Mouse (Mus musculus): ENCODE results near the gene 9530068E07Rik. TPM values are rescaled to one million over a fixed set of nuclear protein-coding genes. Genes with fewer than 3 reads are reported as not detected.
A peak's percentile ranks its signal among the peaks of the same experiment; 100 is the strongest.

9530068E07Rik gene
- total RNA-seq, 1 experiment: 55.0 TPM

DNA sequence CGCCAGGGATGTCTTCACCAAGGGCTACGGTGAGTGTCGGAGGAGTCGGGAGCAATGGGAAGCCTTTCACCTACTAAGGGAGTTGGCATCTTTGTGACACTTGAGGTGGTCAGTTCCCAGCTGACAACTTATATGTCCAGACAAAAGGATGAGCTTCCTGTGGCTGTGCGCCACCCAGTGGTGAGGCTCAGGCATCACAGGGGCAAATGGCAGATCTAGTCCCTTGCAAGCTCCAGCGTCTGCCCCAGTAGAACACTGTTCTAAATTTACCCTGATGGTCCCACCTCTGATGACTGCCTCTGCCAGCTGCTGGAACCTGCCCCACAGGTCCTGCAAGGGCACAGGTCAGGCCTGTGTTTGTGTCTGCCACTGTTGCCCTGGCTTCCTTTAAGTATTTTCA, 21.9 kb upstream of the 9530068E07Rik start:
- peaks cover 26% of the 10 kb centered on the region for H3K36me3 ChIP-seq (ENCODE audit: control insufficient read depth, insufficient read depth, low read length, poor library complexity, severe bottlenecking)
- TF ChIP-seq MAFK (IDR thresholded peaks at IDR 0.05; ENCODE audit: insufficient read depth, low read depth, low read length) (no peak), ZNF384 (IDR thresholded peaks at IDR 0.05; ENCODE audit: low read depth, low read length) (no peak), ZC3H11A (IDR thresholded peaks at IDR 0.05; ENCODE audit: borderline replicate concordance, low read depth, low read length) (no peak), CHD2 (IDR thresholded peaks at IDR 0.05; ENCODE audit: low read depth, low read length) (no peak), HCFC1 (IDR thresholded peaks at IDR 0.05; ENCODE audit: borderline replicate concordance, insufficient read depth, low read length) (no peak)
- no peak overlapping the region for H3K27ac ChIP-seq (ENCODE audit: insufficient read depth, low read depth, low read length, poor library complexity, severe bottlenecking)
- no peak overlapping the region for H3K4me3 ChIP-seq (ENCODE audit: insufficient read depth in 1 of 2, low read depth in 1 of 2, low read length in 2 of 2, poor library complexity in 1 of 2, severe bottlenecking in 1 of 2)
- H3K4me1 ChIP-seq (ENCODE audit: control insufficient read depth in 2 of 2, insufficient read depth in 2 of 2, low read length in 2 of 2, poor library complexity in 1 of 2): peaks cover 14 to 20% of the 10 kb centered on the region in 2 experiments
- no peaks in the 10 kb centered on the region for H3K9me3 ChIP-seq (ENCODE audit: control insufficient read depth, insufficient read depth, low read depth, low read length)
- in situ Hi-C loops (cut with MboI; ENCODE audit: low sequenced_read_pairs in 2 of 2, unreplicated experiment in 2 of 2): no loop called here
- H3K9ac ChIP-seq (ENCODE audit: insufficient read depth, low read depth, low read length, poor library complexity, severe bottlenecking): no peak overlapping the region
- DNase-seq (ENCODE audit: low read depth, low spot score): no peak

DNA sequence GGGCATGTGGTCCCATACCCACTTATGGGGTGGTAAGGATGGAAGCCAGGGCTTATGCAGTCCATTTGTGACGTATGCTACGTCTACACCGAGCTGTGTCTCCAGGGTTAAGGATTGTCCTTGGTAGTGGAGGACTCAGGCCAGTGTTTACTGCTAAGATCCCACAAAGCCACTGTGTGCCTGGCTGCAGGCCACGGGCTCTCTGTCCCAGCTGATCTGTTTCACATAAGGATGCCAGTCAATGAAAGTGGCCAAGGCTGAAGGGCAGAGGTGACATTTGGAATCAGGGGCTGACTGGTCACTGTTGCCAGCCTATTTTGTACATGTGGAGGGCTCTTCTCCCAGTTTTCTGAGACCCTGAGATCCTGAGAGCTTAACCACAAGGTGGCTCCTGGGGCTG, 18.6 kb upstream of the 9530068E07Rik start:
- in situ Hi-C loops (cut with MboI; ENCODE audit: low sequenced_read_pairs in 2 of 2, unreplicated experiment in 2 of 2): no loop called here
- no peaks in the 10 kb centered on the region for H3K9me3 ChIP-seq (ENCODE audit: control insufficient read depth, insufficient read depth, low read depth, low read length)
- TF ChIP-seq ZC3H11A (IDR thresholded peaks at IDR 0.05; ENCODE audit: borderline replicate concordance, low read depth, low read length): no peak
- H3K9ac ChIP-seq (ENCODE audit: insufficient read depth, low read depth, low read length, poor library complexity, severe bottlenecking): no peak overlapping the region
- peaks cover 2 to 5% of the 10 kb centered on the region in 2 experiments; a peak in 3 of 4 replicates for H3K4me1 ChIP-seq (ENCODE audit: control insufficient read depth in 2 of 2, insufficient read depth in 2 of 2, low read length in 2 of 2, poor library complexity in 1 of 2)
- DNase-seq (ENCODE audit: low read depth, low spot score): no peak
- H3K4me3 ChIP-seq (ENCODE audit: insufficient read depth in 1 of 2, low read depth in 1 of 2, low read length in 2 of 2, poor library complexity in 1 of 2, severe bottlenecking in 1 of 2): no peak overlapping the region
- no peak overlapping the region for H3K27ac ChIP-seq (ENCODE audit: insufficient read depth, low read depth, low read length, poor library complexity, severe bottlenecking)
- peaks cover 44% of the 10 kb centered on the region for H3K36me3 ChIP-seq (ENCODE audit: control insufficient read depth, insufficient read depth, low read length, poor library complexity, severe bottlenecking)

DNA sequence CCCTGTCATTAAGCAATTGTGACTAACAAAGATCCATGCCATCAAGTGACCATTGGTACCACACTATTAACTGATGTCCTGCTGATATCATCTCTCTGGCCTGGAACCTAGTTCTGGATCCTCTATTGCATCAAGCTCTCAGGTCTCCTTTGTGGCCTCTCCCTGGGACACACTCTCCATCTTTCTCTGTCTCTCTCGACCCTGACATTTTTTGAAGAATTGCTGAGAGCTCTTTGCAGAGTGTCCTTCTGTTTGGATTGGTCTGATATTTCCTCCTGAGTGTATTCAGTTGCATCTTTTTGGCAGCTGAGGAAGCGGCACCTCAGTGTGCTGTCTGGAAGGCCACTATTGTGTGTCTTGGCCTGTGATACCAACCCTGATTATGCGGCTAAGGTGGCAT, 17.0 kb upstream of the 9530068E07Rik start:
- Histone ChIP-seq H3K36me3 (ENCODE audit: control insufficient read depth, insufficient read depth, low read length, poor library complexity, severe bottlenecking) (peaks cover 52% of the 10 kb centered on the region), H3K4me3 (ENCODE audit: insufficient read depth in 1 of 2, low read depth in 1 of 2, low read length in 2 of 2, poor library complexity in 1 of 2, severe bottlenecking in 1 of 2) (no peak overlapping the region), H3K9ac (ENCODE audit: insufficient read depth, low read depth, low read length, poor library complexity, severe bottlenecking) (no peak overlapping the region), H3K4me1 (ENCODE audit: control insufficient read depth in 2 of 2, insufficient read depth in 2 of 2, low read length in 2 of 2, poor library complexity in 1 of 2) (no peaks in the 10 kb centered on the region; a peak in 1 of 4 replicates), H3K27ac (ENCODE audit: insufficient read depth, low read depth, low read length, poor library complexity, severe bottlenecking) (no peak overlapping the region), H3K9me3 (ENCODE audit: control insufficient read depth, insufficient read depth, low read depth, low read length) (no peaks in the 10 kb centered on the region)
- in situ Hi-C loops (cut with MboI; ENCODE audit: low sequenced_read_pairs in 2 of 2, unreplicated experiment in 2 of 2): no loop called here
- no peak for DNase-seq (ENCODE audit: low read depth, low spot score)
- TF ChIP-seq CHD2 (IDR thresholded peaks at IDR 0.05; ENCODE audit: low read depth, low read length) (no peak), HCFC1 (IDR thresholded peaks at IDR 0.05; ENCODE audit: borderline replicate concordance, insufficient read depth, low read length) (no peak), ZC3H11A (IDR thresholded peaks at IDR 0.05; ENCODE audit: borderline replicate concordance, low read depth, low read length) (no peak), MAFK (IDR thresholded peaks at IDR 0.05; ENCODE audit: insufficient read depth, low read depth, low read length) (no peak), ZNF384 (IDR thresholded peaks at IDR 0.05; ENCODE audit: low read depth, low read length) (no peak)

DNA sequence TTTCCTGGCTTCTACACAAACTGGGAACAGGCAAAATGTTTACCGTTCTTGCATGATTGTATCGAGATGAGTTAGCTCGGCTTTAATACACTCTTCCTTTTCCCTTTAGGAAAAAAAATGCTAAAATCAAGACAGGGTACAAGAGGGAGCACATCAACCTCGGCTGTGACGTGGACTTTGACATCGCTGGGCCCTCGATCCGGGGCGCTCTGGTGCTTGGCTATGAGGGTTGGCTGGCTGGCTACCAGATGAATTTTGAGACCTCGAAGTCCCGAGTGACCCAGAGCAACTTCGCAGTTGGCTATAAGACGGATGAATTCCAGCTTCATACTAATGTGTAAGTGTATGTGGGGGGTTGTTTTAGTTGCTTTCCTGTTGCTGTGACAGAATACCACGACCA, 12.5 kb upstream of the 9530068E07Rik start:
- no peak for DNase-seq (ENCODE audit: low read depth, low spot score)
- TF ChIP-seq ZC3H11A (IDR thresholded peaks at IDR 0.05; ENCODE audit: borderline replicate concordance, low read depth, low read length) (no peak), CHD2 (IDR thresholded peaks at IDR 0.05; ENCODE audit: low read depth, low read length) (no peak), ZNF384 (IDR thresholded peaks at IDR 0.05; ENCODE audit: low read depth, low read length) (no peak), HCFC1 (IDR thresholded peaks at IDR 0.05; ENCODE audit: borderline replicate concordance, insufficient read depth, low read length) (no peak)
- in situ Hi-C loops (cut with MboI; ENCODE audit: low sequenced_read_pairs in 2 of 2, unreplicated experiment in 2 of 2): no loop called here
- Histone ChIP-seq H3K36me3 (ENCODE audit: control insufficient read depth, insufficient read depth, low read length, poor library complexity, severe bottlenecking) (peaks cover 57% of the 10 kb centered on the region), H3K9ac (ENCODE audit: insufficient read depth, low read depth, low read length, poor library complexity, severe bottlenecking) (no peak overlapping the region), H3K9me3 (ENCODE audit: control insufficient read depth, insufficient read depth, low read depth, low read length) (no peaks in the 10 kb centered on the region), H3K27ac (ENCODE audit: insufficient read depth, low read depth, low read length, poor library complexity, severe bottlenecking) (no peak overlapping the region), H3K4me3 (ENCODE audit: insufficient read depth in 1 of 2, low read depth in 1 of 2, low read length in 2 of 2, poor library complexity in 1 of 2, severe bottlenecking in 1 of 2) (no peak overlapping the region), H3K4me1 (ENCODE audit: control insufficient read depth in 2 of 2, insufficient read depth in 2 of 2, low read length in 2 of 2, poor library complexity in 1 of 2) (peaks cover 4 to 19% of the 10 kb centered on the region in 2 experiments; a peak in 3 of 4 replicates)

DNA sequence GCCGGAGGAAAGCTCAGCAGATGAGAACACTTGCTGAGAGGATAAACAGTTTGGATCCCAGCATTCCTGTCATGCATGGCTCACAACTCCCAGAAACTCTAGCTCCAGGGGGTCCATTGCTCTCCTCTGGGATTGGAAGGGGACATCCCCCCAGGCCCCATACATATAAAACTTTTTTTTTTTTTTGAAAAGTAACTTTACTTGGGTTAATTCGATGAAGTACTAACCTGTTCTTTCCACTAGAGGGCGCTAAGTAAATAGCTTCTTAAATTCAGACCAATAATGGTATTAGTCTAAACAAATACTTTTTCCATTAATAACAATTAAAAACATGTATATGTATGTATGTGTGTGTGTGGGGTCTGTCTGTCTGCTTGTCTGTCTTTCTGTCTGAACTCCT, 11.6 kb upstream of the 9530068E07Rik start:
- in situ Hi-C loops (cut with MboI; ENCODE audit: low sequenced_read_pairs in 2 of 2, unreplicated experiment in 2 of 2): no loop called here
- H3K36me3 ChIP-seq (ENCODE audit: control insufficient read depth, insufficient read depth, low read length, poor library complexity, severe bottlenecking): peaks cover 54% of the 10 kb centered on the region
- TF ChIP-seq HCFC1 (IDR thresholded peaks at IDR 0.05; ENCODE audit: borderline replicate concordance, insufficient read depth, low read length): no peak
- peak; percentile 78 for TF ChIP-seq ZNF384 (IDR thresholded peaks at IDR 0.05; ENCODE audit: low read depth, low read length)
- no peak for DNase-seq (ENCODE audit: low read depth, low spot score)
- H3K27ac ChIP-seq (ENCODE audit: insufficient read depth, low read depth, low read length, poor library complexity, severe bottlenecking): no peak overlapping the region
- H3K4me3 ChIP-seq (ENCODE audit: insufficient read depth in 1 of 2, low read depth in 1 of 2, low read length in 2 of 2, poor library complexity in 1 of 2, severe bottlenecking in 1 of 2): no peak overlapping the region
- no peak overlapping the region for H3K9ac ChIP-seq (ENCODE audit: insufficient read depth, low read depth, low read length, poor library complexity, severe bottlenecking)
- no peaks in the 10 kb centered on the region for H3K9me3 ChIP-seq (ENCODE audit: control insufficient read depth, insufficient read depth, low read depth, low read length)
- peaks cover 4 to 24% of the 10 kb centered on the region in 2 experiments; a peak in 3 of 4 replicates for H3K4me1 ChIP-seq (ENCODE audit: control insufficient read depth in 2 of 2, insufficient read depth in 2 of 2, low read length in 2 of 2, poor library complexity in 1 of 2)
